Mouse (Mus musculus) hindbrain, embryonic 14.5 days (tissue): Measurements from ENCODE around the gene Znhit6. TPM values are rescaled to one million over a fixed set of nuclear protein-coding genes. Genes with fewer than 3 reads are reported as not detected.

Source experiments
- ATAC-seq: fragments of 200-750 bp; cut with Nextera tagmentation; 2 replicates; pipeline ENCODE4 v1.8.0; 2017; ENCODE audit warnings: moderate number of reproducible peaks, mild to moderate bottlenecking, moderate TSS enrichment, moderate library complexity; ENCODE audit not compliant: low FRiP score
- DNase-seq: peaks from one replicate; pipeline ENCODE4 v3.0.0-alpha.2; 2015; ENCODE audit warnings: low spot score
- H3K27ac ChIP-seq: fragments of 300-500 bp; sonication (generic); 2 replicates; pipeline ENCODE4 v1.5.1; 2014; ENCODE audit warnings: mild to moderate bottlenecking, moderate library complexity
- H3K27me3 ChIP-seq: fragments of 300-500 bp; sonication (generic); 2 replicates; pipeline ENCODE4 v1.6.1; 2014; ENCODE audit warnings: mild to moderate bottlenecking, low read length, mixed read lengths; ENCODE audit not compliant: control insufficient read depth, insufficient read depth
- H3K36me3 ChIP-seq: fragments of 300-500 bp; sonication (generic); replicated peaks from 2 replicates; pipeline ENCODE4 v1.6.1; 2014; ENCODE audit not compliant: control insufficient read depth, insufficient read depth
- H3K4me1 ChIP-seq: fragments of 300-500 bp; sonication (generic); replicated peaks from 2 replicates; pipeline ENCODE4 v1.6.1; 2014; ENCODE audit warnings: antibody characterized with exemption, low read length, mixed read lengths; ENCODE audit not compliant: control insufficient read depth, insufficient read depth
- H3K4me2 ChIP-seq: fragments of 300-500 bp; sonication (generic); replicated peaks from 2 replicates; pipeline ENCODE4 v1.6.1; 2014; ENCODE audit warnings: mild to moderate bottlenecking, moderate library complexity
- H3K4me3 ChIP-seq: fragments of 300-500 bp; sonication (generic); replicated peaks from 2 replicates; pipeline ENCODE4 v1.5.1; 2014; ENCODE audit warnings: mild to moderate bottlenecking, low read length
- H3K9ac ChIP-seq: fragments of 300-500 bp; sonication (generic); 2 replicates; pipeline ENCODE4 v1.6.1; 2014
- H3K9me3 ChIP-seq: fragments of 300-500 bp; sonication (generic); 2 replicates; pipeline ENCODE4 v1.6.1; 2016; ENCODE audit warnings: low read length; ENCODE audit not compliant: control insufficient read depth
- WGBS: fragments of 180-500 bp; shearing (Covaris S2); extraction: QIAGEN DNeasy Blood & Tissue Kit; methylation state at CpG from one replicate; pipeline ENCODE4 v1.1.7; 2014; 5-methylcytosine and 5-hydroxymethylcytosine counted together
- polyA plus RNA-seq: library from polyadenylated mRNA; unstranded; fragments of >200 nt; fragmentation: Nextera tagmentation; extraction: Ambion mirVana; gene quantifications from 2 replicates; pipeline ENCODE4 v1.2.1, GENCODE M21; 2014

Znhit6 gene
- polyA plus RNA-seq: 25.7 and 26.2 TPM in 2 replicates

DNA sequence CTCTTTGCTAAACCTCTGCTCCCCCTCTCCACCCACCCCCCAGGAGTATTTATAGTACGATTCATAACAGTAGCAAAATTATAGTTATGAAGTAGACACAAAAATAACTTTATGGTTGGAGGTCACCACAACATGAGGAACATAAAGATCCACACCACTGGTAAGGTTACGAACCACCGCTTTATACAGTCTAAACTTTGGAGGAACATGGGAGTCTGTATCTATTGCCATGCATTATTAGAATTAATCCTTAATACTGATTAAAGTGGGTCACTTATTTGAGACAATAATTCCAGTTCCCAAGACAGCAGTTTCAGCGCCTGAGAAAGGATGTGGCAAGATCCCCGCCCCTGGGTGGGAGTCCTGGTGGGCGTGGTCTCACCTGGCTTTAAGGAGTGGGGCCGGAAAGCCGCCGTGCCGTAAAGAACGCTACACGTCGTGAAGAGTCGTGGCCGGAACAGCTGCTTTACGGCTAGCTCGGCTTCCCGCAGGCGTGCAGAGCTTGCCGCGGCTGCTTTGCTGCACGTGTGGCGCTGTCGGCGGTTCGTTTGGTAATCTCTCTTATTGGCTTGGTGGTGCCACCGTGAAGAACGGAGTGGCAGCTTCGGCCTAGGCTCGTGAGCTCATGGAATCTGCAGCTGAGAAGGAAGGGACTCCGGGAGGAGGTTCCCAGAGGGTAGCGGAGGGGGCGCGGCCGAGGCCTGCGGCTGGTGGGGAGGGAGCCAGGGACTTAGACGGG lies at the start of gene Znhit6:
Gene Znhit6 (plus strand): TSS at position 463 of the 739 bp plus-strand sequence.
- DNase-seq: peak; percentile 93
- 6% methylated on average over 37 of the region's 37 CpGs for WGBS
- Histone ChIP-seq H3K9me3 (no peaks in the 10 kb centered on the region), H3K27me3 (no peaks in the 10 kb centered on the region), H3K4me1 (peaks cover 14% of the 10 kb centered on the region), H3K4me3 (peak within 1 kb of the TSS; percentile 60), H3K4me2 (peak within 1 kb of the TSS; percentile 91), H3K9ac (peak within 1 kb of the TSS; percentile 60), H3K27ac (peak within 1 kb of the TSS; percentile 22), H3K36me3 (peaks cover 22% of the 10 kb centered on the region)
- ATAC-seq: peak; percentile 94

DNA sequence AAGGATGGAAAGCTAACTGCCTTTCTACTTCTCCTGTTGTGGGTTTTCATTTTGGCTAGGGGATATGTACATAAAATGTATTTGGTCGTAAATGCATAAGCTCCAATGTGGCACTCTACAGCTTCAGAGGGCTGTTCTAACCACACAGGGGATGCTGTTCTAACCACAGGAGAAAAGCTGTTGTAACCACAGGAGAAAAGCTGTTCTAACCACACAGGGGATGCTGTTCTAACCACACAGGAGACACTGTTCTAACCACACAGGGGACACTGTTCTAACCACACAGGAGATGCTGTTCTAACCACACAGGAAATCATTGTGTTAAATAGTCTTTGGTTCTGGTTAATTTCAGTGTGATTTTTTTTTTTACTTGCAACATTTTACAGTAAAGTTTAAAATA lies 38.1 kb upstream of the Znhit6 start:
- Histone ChIP-seq H3K4me1 (no peaks in the 10 kb centered on the region), H3K36me3 (no peaks in the 10 kb centered on the region)
- ATAC-seq: no peak

DNA sequence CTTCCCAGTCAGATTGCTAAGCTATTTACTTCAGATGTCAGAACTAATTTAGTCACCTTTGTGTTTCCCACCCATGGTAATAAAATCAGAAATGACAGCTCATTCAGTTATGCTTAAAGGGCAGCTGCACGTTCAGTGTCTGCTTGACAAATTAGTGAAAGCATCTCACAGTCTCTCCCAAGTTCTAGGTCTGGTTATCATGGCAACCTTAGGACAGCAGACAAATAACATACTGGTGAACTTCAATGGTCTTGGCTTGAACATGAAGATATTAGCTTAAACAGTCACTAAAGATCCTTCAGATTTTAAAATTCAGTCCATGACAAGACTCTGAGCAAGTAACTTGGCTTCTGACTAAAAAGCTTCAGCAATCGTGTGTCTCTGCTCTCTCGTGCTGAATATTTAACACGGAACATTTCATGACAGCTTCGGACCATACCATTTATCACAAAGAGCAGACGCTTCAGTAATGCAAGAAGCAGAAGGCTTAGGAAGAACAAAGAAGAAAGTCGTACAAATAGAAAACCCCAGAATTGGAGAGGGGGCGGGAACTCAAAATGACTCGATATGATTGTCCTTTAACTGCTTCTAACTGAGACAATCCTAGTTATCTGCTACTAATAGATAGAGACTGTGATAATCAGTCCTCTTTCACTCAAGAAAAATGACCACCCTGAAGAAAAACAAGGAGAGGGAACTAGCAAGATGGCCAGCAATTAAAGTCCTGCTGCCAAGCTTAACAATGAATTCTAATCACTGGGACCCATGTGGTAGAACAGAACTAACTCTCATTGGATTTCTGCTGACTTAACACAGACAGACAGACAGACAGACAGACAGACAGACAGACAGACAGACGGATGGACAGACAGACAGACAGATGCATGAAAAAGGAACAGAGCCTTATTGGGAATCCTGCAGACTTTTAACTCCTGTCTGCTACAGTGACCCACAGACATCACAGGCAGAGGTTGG lies 27.3 kb upstream of the Znhit6 start:
- ATAC-seq (no peak), DNase-seq (no peak)
- H3K27ac ChIP-seq: 0 out of 2 replicates have a peak overlapping the region, but pooled peaks have one; percentile 12
- 76% methylated on average over 10 of the region's 10 CpGs for WGBS
- no peak overlapping the region for H3K4me2 ChIP-seq
- no peak overlapping the region for H3K9ac ChIP-seq
- H3K36me3 ChIP-seq: no peaks in the 10 kb centered on the region
- H3K9me3 ChIP-seq: no peaks in the 10 kb centered on the region
- no peak overlapping the region for H3K4me3 ChIP-seq
- no peaks in the 10 kb centered on the region for H3K27me3 ChIP-seq
- H3K4me1 ChIP-seq: no peaks in the 10 kb centered on the region

More for the DNA sequence above, 38.1 kb upstream of the Znhit6 start:
- WGBS: 90% methylated on average over 1 of the region's 1 CpGs
- Histone ChIP-seq H3K27me3 (no peaks in the 10 kb centered on the region), H3K9me3 (no peaks in the 10 kb centered on the region), H3K4me2 (no peak overlapping the region), H3K4me3 (no peak overlapping the region), H3K9ac (no peak overlapping the region), H3K27ac (no peak overlapping the region)
- DNase-seq: no peak

DNA sequence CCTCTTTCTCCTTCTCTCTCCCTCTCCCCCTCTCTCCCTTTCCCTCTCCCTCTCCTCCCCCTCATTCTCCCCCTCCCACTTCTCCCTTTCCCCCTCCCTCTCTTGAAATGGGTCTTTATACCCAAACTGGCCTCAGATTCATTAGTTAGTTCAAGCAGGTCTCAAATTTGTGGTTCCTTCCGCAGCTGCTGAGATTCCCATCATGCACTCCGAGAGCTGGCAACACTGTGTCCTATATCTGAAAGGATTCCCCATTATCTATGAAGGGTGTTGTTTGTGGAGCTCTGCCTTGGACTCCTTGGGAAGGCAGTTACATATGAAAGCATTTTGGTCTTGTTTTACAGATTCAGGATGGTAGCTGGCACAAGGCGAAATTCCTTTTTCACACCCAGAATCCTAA lies 25.8 kb upstream of the Znhit6 start:
- ATAC-seq (no peak), DNase-seq (no peak)
- Histone ChIP-seq H3K27ac (no peak overlapping the region), H3K4me1 (no peaks in the 10 kb centered on the region), H3K4me2 (no peak overlapping the region), H3K27me3 (no peaks in the 10 kb centered on the region), H3K9me3 (no peaks in the 10 kb centered on the region), H3K4me3 (no peak overlapping the region), H3K9ac (no peak overlapping the region), H3K36me3 (no peaks in the 10 kb centered on the region)
- 71% methylated on average over 3 of the region's 3 CpGs for WGBS

DNA sequence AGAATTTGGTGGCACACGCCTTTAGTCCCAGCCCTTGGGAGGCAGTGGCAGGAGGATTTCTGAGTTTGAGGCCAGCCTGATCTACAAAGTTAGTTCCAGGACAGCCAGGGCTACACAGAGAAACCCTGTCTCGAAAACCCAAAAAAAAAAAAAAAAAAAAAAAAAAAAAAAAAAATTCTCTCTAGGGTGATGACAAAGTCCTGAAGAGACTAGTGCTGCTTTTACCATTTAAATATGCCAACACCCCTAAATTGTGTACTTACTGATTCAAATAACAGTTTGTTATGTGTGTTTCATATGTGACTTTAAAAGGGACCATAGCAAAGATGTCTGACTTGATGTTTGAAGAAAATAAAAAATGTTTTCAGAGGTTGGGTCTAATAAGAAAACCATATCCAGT lies 21.6 kb upstream of the Znhit6 start:
- Histone ChIP-seq H3K36me3 (no peaks in the 10 kb centered on the region), H3K4me1 (no peaks in the 10 kb centered on the region), H3K9ac (no peak overlapping the region), H3K27ac (no peak overlapping the region), H3K9me3 (no peaks in the 10 kb centered on the region), H3K4me2 (no peak overlapping the region), H3K4me3 (no peak overlapping the region), H3K27me3 (no peaks in the 10 kb centered on the region)
- 87% methylated on average over 1 of the region's 2 CpGs for WGBS
- ATAC-seq (no peak), DNase-seq (no peak)

DNA sequence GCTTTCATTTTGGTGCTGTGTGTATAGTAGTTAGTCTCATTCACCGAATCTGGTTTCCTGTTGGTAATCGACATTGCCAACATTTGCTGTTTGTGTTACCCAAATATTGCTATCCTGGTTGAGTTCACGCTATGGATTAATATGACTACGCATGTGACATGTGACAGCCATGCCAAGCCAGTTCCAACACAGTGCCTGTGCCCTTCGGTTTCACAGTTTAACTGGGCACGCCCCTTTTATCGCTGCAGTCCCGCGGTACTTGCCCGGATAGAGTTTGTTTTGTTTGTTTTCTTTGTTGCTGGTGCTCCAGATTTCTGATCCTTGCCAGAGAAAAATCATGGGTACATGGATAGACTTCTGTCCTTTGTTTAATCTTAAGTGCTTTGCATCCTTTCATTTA lies 19.8 kb upstream of the Znhit6 start:
- H3K4me2 ChIP-seq: no peak overlapping the region
- H3K27ac ChIP-seq: no peak overlapping the region
- ATAC-seq: no peak
- H3K36me3 ChIP-seq: no peaks in the 10 kb centered on the region
- no peak overlapping the region for H3K9ac ChIP-seq
- 96% methylated on average over 10 of the region's 10 CpGs for WGBS
- no peaks in the 10 kb centered on the region for H3K4me1 ChIP-seq
- H3K27me3 ChIP-seq: no peaks in the 10 kb centered on the region
- H3K4me3 ChIP-seq: no peak overlapping the region
- no peak for DNase-seq
- H3K9me3 ChIP-seq: no peaks in the 10 kb centered on the region

DNA sequence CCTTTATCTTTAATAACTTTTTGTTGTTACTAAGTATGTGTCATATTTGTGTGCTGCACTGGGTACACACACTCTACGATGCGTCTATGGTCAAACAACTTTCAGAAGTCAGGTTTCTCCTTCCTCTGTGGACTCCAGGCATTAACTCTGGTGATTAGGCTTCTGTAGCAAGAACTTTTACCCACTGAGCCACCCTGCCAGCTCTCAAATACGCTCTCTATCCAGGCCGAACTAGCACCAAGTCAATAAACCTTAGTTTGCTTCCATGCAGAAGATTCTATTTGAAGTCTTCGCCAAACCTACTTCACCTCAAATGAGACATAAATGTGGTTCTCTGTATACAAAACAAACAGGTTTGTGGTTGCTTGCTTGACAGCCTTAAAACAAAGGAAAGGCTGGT lies 16.3 kb upstream of the Znhit6 start:
- ATAC-seq: no peak
- H3K9me3 ChIP-seq: 0 out of 2 replicates have a peak, but pooled peaks cover 16% of the 10 kb centered on the region
- no peak overlapping the region for H3K4me3 ChIP-seq
- no peak for DNase-seq
- H3K27me3 ChIP-seq: no peaks in the 10 kb centered on the region
- no peaks in the 10 kb centered on the region for H3K4me1 ChIP-seq
- H3K9ac ChIP-seq: no peak overlapping the region
- 92% methylated on average over 5 of the region's 5 CpGs for WGBS
- no peak overlapping the region for H3K4me2 ChIP-seq
- no peak overlapping the region for H3K27ac ChIP-seq
- no peaks in the 10 kb centered on the region for H3K36me3 ChIP-seq

DNA sequence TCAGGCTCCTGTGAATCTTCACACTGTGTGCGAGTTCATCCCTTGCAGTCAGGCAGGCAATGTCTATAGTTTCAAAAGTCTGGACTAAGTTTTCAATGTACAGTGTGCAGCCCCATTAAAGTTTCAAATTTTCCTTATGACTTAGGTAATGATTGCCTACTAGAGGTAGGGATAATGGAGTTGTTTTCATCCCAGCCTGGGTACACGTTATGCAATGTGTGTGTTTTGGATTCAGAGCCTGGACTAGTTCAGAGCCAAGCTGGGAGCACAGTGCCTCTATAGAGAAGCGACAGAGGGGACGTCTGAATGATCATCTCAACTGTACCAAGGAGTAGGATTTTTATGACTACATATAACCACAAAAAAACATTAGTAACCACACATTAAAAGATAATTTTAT lies 15.9 kb upstream of the Znhit6 start:
- H3K27me3 ChIP-seq: no peaks in the 10 kb centered on the region
- no peak overlapping the region for H3K4me3 ChIP-seq
- ATAC-seq (no peak), DNase-seq (no peak)
- H3K36me3 ChIP-seq: no peaks in the 10 kb centered on the region
- no peak overlapping the region for H3K9ac ChIP-seq
- no peak overlapping the region for H3K27ac ChIP-seq
- no peaks in the 10 kb centered on the region for H3K4me1 ChIP-seq
- H3K4me2 ChIP-seq: no peak overlapping the region
- 89% methylated on average over 4 of the region's 4 CpGs for WGBS
- H3K9me3 ChIP-seq: 0 out of 2 replicates have a peak, but pooled peaks cover 16% of the 10 kb centered on the region

DNA sequence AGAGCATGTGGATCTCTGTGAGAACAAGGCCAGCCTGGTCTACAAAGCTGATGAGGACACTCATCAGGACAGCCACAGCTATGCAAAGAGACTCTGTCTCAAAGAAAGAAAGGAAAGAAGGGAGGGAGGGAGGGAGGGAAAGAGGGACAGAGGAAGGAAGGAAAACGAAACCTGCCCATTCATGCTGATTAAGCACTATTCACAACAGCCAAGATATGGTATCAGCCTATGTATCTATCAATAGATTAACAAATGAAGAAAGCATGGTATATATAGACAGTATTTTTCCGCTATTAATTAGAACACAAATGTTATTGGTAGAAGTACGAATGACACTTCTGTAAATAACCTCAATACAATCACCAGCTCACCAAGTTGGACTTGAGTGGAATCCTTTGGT lies 1.5 kb upstream of the Znhit6 start:
- no peak for ATAC-seq
- 88% methylated on average over 3 of the region's 3 CpGs for WGBS
- peaks cover 14% of the 10 kb centered on the region for H3K4me1 ChIP-seq

More for the DNA sequence above, 1.5 kb upstream of the Znhit6 start:
- H3K9ac ChIP-seq: no peak overlapping the region
- H3K36me3 ChIP-seq: peaks cover 17% of the 10 kb centered on the region
- DNase-seq: no peak
- H3K27me3 ChIP-seq: no peaks in the 10 kb centered on the region
- H3K9me3 ChIP-seq: no peaks in the 10 kb centered on the region
- H3K4me3 ChIP-seq: no peak overlapping the region
- H3K4me2 ChIP-seq: no peak overlapping the region
- no peak overlapping the region for H3K27ac ChIP-seq
